Mouse (Mus musculus) C2C12 (cell line): ENCODE data around the gene Map3k14. TPM values are rescaled to one million over a fixed set of nuclear protein-coding genes. Genes with fewer than 3 reads are reported as not detected.
A peak's percentile ranks its signal among the peaks of the same experiment; 100 is the strongest.
"Not testable (repeated sequence)": the region's sequence is repeated elsewhere in the genome, so short reads cannot be mapped to it uniquely, and the experiment has no call there.

Experiments
- H3K27me3 ChIP-seq: one replicate; pipeline ENCODE4 v1.6.1; 2011; ENCODE audit not compliant: control insufficient read depth, insufficient read depth, insufficient read length
- H3K36me3 ChIP-seq: one replicate; pipeline ENCODE4 v1.6.1; 2011; ENCODE audit not compliant: control insufficient read depth, insufficient read depth
- H3K4me3 ChIP-seq: one replicate; pipeline ENCODE4 v1.5.1; 2011; ENCODE audit warnings: mild to moderate bottlenecking, control low read depth; ENCODE audit not compliant: poor library complexity, insufficient read depth, severe bottlenecking
- H3K79me2 ChIP-seq: one replicate; pipeline ENCODE4 v1.6.1; 2011; ENCODE audit not compliant: control insufficient read depth, insufficient read depth
- H3K79me3 ChIP-seq: one replicate; pipeline ENCODE4 v1.6.1; 2011; ENCODE audit warnings: low read depth, control low read depth
- H3ac ChIP-seq: one replicate; pipeline ENCODE3; 2011; ENCODE audit warnings: low read depth; ENCODE audit not compliant: control insufficient read depth, insufficient read length
- CEBPB ChIP-seq: IDR thresholded peaks from one replicate; pipeline ENCODE4 v1.6.1; 2011; ENCODE audit warnings: low read depth, mild to moderate bottlenecking, control low read depth, moderate library complexity
- CTCF ChIP-seq: IDR thresholded peaks from one replicate; pipeline ENCODE4 v1.5.1; 2011; ENCODE audit not compliant: control insufficient read depth, insufficient read depth, insufficient read length
- FOSL1 ChIP-seq: IDR thresholded peaks from one replicate; pipeline ENCODE4 v1.8.0; 2011; ENCODE audit warnings: mild to moderate bottlenecking, low read length; ENCODE audit not compliant: poor library complexity, insufficient read depth, severe bottlenecking
- MAX ChIP-seq: IDR thresholded peaks from one replicate; pipeline ENCODE4 v1.6.1; 2011; ENCODE audit warnings: mild to moderate bottlenecking, control low read depth
- MYOD1 ChIP-seq: IDR thresholded peaks from one replicate; pipeline ENCODE4 v1.6.1; 2011; ENCODE audit warnings: low read depth; ENCODE audit not compliant: control insufficient read depth, insufficient read length
- MYOG ChIP-seq: IDR thresholded peaks from one replicate; pipeline ENCODE4 v1.6.1; 2011; ENCODE audit not compliant: control insufficient read depth, insufficient read length; ENCODE audit errors: extremely low read depth
- USF1 ChIP-seq: IDR thresholded peaks from one replicate; pipeline ENCODE4 v1.6.1; 2011; ENCODE audit warnings: low read depth, mild to moderate bottlenecking, control low read depth, moderate library complexity
- polyA plus RNA-seq: library from polyadenylated mRNA; unstranded; fragments of >200 nt; fragmentation: generic; extraction: Trizol; gene quantifications from one replicate; pipeline ENCODE4 v1.2.1, GENCODE M21; 2012; ENCODE audit warnings: missing spikeins

Gene Map3k14
- polyA plus RNA-seq, 1 experiment, result 9.7 TPM

DNA sequence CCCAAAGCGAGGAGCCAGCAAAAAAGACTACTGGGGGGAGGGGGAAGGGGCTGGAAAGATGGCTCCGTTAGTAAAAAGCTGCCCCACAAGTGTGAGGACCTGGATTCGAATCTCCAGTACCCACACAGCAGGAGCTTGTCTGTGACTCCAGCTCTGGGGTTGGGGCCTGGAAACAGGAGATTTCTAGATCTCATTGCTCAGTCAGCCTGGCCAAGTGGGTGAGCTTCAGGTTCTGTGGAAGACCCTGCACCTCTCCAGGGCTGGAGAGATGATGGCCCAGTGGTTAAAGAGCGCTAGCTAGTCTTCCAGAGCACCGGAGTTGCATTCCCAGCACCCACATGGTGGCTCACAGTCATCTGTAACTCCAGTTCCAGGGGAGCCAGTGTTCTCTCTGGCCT, 25.6 kb upstream of the Map3k14 start:
- no peaks in the 10 kb centered on the region for H3K27me3 ChIP-seq
- TF ChIP-seq CTCF (no peak), MYOG (no peak), MYOD1 (no peak), CEBPB (no peak), USF1 (no peak)
- H3K4me3 ChIP-seq, result no peak overlapping the region
- no peaks in the 10 kb centered on the region for H3K79me2 ChIP-seq
- H3ac ChIP-seq, result no peak overlapping the region
- H3K79me3 ChIP-seq, result no peaks in the 10 kb centered on the region
- no peaks in the 10 kb centered on the region for H3K36me3 ChIP-seq

DNA sequence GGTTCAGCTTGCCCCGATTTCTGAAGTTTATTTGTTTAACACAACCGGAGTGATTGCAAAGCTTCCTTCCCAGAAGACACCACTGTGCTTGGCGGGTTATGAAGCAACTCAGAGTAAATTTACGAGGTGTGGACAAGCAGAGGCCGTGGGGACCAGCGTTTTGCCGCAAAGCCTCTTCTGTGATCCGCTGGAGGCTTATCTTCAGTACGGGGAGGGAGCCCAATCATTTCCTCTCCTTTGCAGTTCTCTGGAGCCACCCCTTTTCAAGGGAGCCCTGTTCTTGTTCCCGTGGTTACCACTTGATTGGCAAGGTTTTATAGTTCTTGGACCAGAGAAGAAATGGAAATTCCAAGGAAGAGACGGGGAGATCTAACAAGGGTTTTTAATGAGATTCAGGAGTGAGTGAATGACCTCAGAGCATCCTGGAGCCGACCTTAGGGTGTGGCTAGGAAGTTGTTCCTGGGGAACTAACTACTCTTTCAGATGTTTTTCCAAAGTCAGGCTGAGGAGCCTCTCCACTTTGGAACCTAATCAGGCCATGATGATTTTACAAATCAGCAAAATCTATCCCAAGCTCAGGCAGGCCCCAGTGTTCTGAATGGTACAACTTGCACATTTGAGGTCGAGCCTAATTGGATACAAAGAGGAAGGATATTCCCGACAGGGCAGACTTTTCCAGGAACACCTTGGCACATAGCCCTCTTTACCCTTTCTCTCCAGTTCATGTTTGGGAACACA, 25.0 kb upstream of the Map3k14 start:
- H3K4me3 ChIP-seq, result no peak overlapping the region
- H3ac ChIP-seq, result no peak overlapping the region
- no peaks in the 10 kb centered on the region for H3K36me3 ChIP-seq
- H3K79me3 ChIP-seq, result no peaks in the 10 kb centered on the region
- H3K27me3 ChIP-seq, result no peaks in the 10 kb centered on the region
- H3K79me2 ChIP-seq, result no peaks in the 10 kb centered on the region
- TF ChIP-seq MAX (peak; percentile 26), USF1 (no peak), MYOD1 (peak; percentile 13), FOSL1 (no peak), CTCF (no peak), MYOG (no peak), CEBPB (peak; percentile 99)

DNA sequence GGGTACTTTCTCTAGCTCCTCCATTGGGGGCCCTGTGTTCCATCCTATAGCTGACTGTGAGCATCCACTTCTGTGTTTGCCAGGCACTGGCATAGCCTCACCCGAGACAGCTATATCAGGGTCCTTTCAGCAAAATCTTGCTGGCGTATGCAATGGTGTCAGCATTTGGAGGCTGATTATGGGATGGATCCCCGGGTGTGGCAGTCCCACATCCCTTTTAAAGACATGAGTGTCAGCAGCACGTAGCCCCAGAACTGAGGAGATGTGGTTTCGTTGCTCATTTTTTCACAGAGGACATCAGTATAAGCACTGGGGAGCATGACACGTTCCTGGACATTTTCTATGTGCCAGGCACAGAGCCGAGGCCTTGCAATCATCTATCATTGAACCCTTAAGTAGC, 23.6 kb upstream of the Map3k14 start:
- H3K4me3 ChIP-seq, H3K79me2 ChIP-seq, H3K79me3 ChIP-seq, H3K36me3 ChIP-seq, H3K27me3 ChIP-seq, H3ac ChIP-seq: not testable (repeated sequence)

GRCm38 (mm10) chr11:103288291-103288963, 21.2 kb upstream of the Map3k14 start:
- no peaks in the 10 kb centered on the region for H3K36me3 ChIP-seq
- no peaks in the 10 kb centered on the region for H3K79me3 ChIP-seq
- no peak overlapping the region for H3K4me3 ChIP-seq
- no peaks in the 10 kb centered on the region for H3K79me2 ChIP-seq
- no peak overlapping the region for H3ac ChIP-seq
- H3K27me3 ChIP-seq, result no peaks in the 10 kb centered on the region
- no peak for TF ChIP-seq MAX
- peak; percentile 8 for TF ChIP-seq MYOD1

DNA sequence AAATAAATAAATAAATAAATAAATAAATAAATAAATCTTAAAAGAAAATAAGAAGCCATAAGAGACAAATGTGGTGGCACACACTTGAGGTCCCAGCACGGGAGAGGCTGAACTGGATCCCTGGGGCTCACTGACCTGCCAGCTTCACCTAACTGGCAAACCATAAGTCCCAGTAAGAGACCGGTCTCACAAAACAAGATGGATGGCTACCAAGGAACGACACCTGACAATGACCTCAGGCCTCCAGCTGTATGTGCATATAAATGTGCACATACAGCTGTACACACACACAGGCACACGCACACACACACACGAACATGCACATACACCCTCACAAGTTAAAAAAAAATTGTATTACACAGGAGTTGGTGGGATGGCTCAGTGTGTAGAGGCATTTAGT, 19.6 kb upstream of the Map3k14 start:
- Histone ChIP-seq H3K27me3 (no peaks in the 10 kb centered on the region), H3K36me3 (no peaks in the 10 kb centered on the region), H3K79me2 (no peaks in the 10 kb centered on the region), H3K4me3 (no peak overlapping the region), H3K79me3 (no peaks in the 10 kb centered on the region), H3ac (no peak overlapping the region)
- TF ChIP-seq FOSL1 (no peak), CTCF (no peak), MYOG (no peak), CEBPB (no peak), USF1 (no peak), MAX (no peak), MYOD1 (no peak)

DNA sequence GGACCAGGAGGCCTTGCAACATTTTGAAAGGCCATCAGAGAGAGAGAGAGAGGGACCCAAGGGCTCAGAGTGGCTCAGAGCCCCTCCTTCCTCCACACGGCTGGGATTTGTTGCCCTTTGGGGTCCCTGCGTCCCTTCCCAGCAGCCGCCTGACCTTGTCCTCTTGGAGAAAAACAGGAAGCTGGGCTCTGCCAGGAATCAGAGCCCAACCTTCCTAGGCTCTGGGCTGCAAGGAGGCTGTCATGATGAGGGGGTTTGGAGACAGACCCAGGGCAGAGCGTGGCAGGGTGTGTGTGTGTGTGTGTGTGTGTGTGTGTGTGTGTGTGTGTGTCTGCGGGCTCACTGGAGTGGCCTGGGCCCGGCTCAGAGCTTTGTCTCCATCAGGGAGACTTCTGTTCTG, 18.7 kb upstream of the Map3k14 start:
- Histone ChIP-seq H3K27me3 (no peaks in the 10 kb centered on the region), H3K36me3 (no peaks in the 10 kb centered on the region), H3ac (no peak overlapping the region), H3K79me3 (no peaks in the 10 kb centered on the region), H3K4me3 (no peak overlapping the region), H3K79me2 (no peaks in the 10 kb centered on the region)
- TF ChIP-seq CTCF (no peak), CEBPB (no peak), MAX (no peak), MYOD1 (no peak), FOSL1 (no peak), MYOG (no peak), USF1 (no peak)
